Mouse (Mus musculus) MEL (cell line): ENCODE data around the gene Uso1. TPM values are rescaled to one million over a fixed set of nuclear protein-coding genes. Genes with fewer than 3 reads are reported as not detected.
A peak's percentile ranks its signal among the peaks of the same experiment; 100 is the strongest.

Experiments
- DNase-seq: peaks from one replicate; pipeline ENCODE4 v3.0.0; 2011; ENCODE audit warnings: low read depth, low spot score
- H3K27ac ChIP-seq: 2 replicates; pipeline ENCODE4 v1.5.1; 2012; ENCODE audit warnings: low read depth, mild to moderate bottlenecking, control low read depth, low read length, moderate library complexity; ENCODE audit not compliant: control insufficient read depth
- H3K27me3 ChIP-seq, 2 experiments: fragments of 150-350 bp in 1 of 2; sonication (generic) in 1 of 2; 2 replicates each; pipeline ENCODE4 v1.6.1; 2012; ENCODE audit warnings: low read length in 2 of 2, mild to moderate bottlenecking in 2 of 2, improper control_type of control experiment in 1 of 2, moderate library complexity in 1 of 2; ENCODE audit not compliant: insufficient read depth in 2 of 2, control insufficient read depth in 1 of 2
- H3K36me3 ChIP-seq, 2 experiments: 2 replicates each; pipeline ENCODE4 v1.6.1; 2012 to 2014; ENCODE audit warnings: low read length in 2 of 2, improper control_type of control experiment in 1 of 2, inconsistent platforms in 1 of 2, mild to moderate bottlenecking in 1 of 2; ENCODE audit not compliant: insufficient read depth in 2 of 2, control insufficient read depth in 1 of 2
- H3K4me1 ChIP-seq, 2 experiments: fragments of 150-350 bp in 1 of 2; sonication (generic) in 1 of 2; 2 replicates each; pipeline ENCODE4 v1.6.1; 2012; ENCODE audit warnings: low read length in 2 of 2, improper control_type of control experiment in 1 of 2, mild to moderate bottlenecking in 1 of 2; ENCODE audit not compliant: insufficient read depth in 2 of 2, control insufficient read depth in 1 of 2
- H3K4me3 ChIP-seq, 2 experiments: fragments of 150-350 bp in 1 of 2; sonication (generic) in 1 of 2; 2 replicates each; pipeline ENCODE4 v1.5.1; 2012; ENCODE audit warnings: low read depth in 2 of 2, low read length in 2 of 2, mild to moderate bottlenecking in 2 of 2, moderate library complexity in 2 of 2, control low read depth in 1 of 2, improper control_type of control experiment in 1 of 2; ENCODE audit not compliant: control insufficient read depth in 1 of 2, insufficient read depth in 1 of 2
- H3K79me2 ChIP-seq: 2 replicates; pipeline ENCODE4 v1.6.1; 2012; ENCODE audit warnings: mild to moderate bottlenecking, low read length, moderate library complexity; ENCODE audit not compliant: control insufficient read depth, poor library complexity, insufficient read depth
- H3K9ac ChIP-seq: 2 replicates; pipeline ENCODE4 v1.6.1; 2012; ENCODE audit warnings: low read depth, mild to moderate bottlenecking, control low read depth, low read length, moderate library complexity; ENCODE audit not compliant: control insufficient read depth, poor library complexity, severe bottlenecking
- H3K9me3 ChIP-seq: fragments of 150-350 bp; sonication (generic); replicated peaks from 2 replicates; pipeline ENCODE4 v1.6.1; 2012; ENCODE audit warnings: mild to moderate bottlenecking, low read length, improper control_type of control experiment, moderate library complexity; ENCODE audit not compliant: insufficient read depth
- BHLHE40 ChIP-seq: IDR thresholded peaks from 2 replicates; pipeline ENCODE4 v1.6.1; 2012; ENCODE audit warnings: low read depth, mild to moderate bottlenecking, inconsistent platforms, low read length, improper control_type of control experiment, borderline replicate concordance
- CHD1 ChIP-seq: IDR thresholded peaks from 2 replicates; pipeline ENCODE4 v1.6.1; 2012; ENCODE audit warnings: low read depth, mild to moderate bottlenecking, inconsistent platforms, low read length, improper control_type of control experiment
- CHD2 ChIP-seq: IDR thresholded peaks from 2 replicates; pipeline ENCODE4 v1.6.1; 2011; ENCODE audit warnings: low read length, improper control_type of control experiment
- CTCF ChIP-seq, 3 experiments: IDR thresholded peaks in 2 of 3; conservative IDR thresholded peaks in 1 of 3; 2 replicates each; pipeline ENCODE4 v1.5.1; 2011 to 2012; ENCODE audit warnings: low read length in 3 of 3, low read depth in 2 of 3, mild to moderate bottlenecking in 2 of 3, improper control_type of control experiment in 1 of 3, inconsistent platforms in 1 of 3, mixed read lengths in 1 of 3, moderate library complexity in 1 of 3; ENCODE audit not compliant: control insufficient read depth in 1 of 3, insufficient read depth in 1 of 3, poor library complexity in 1 of 3, severe bottlenecking in 1 of 3
- E2F4 ChIP-seq: IDR thresholded peaks from 2 replicates; pipeline ENCODE4 v1.6.1; 2011; ENCODE audit warnings: low read depth, low read length, improper control_type of control experiment, borderline replicate concordance
- ELF1 ChIP-seq: IDR thresholded peaks from 2 replicates; pipeline ENCODE4 v1.6.1; 2014; ENCODE audit warnings: low read depth, mild to moderate bottlenecking, inconsistent platforms, low read length, improper control_type of control experiment, moderate library complexity
- EP300 ChIP-seq, 2 experiments: IDR thresholded peaks; 2 replicates each; pipeline ENCODE4 v1.6.1; 2011; ENCODE audit warnings: improper control_type of control experiment in 2 of 2, low read length in 2 of 2, low read depth in 1 of 2, mild to moderate bottlenecking in 1 of 2
- GABPA ChIP-seq: IDR thresholded peaks from 2 replicates; pipeline ENCODE4 v1.6.1; 2012; ENCODE audit warnings: low read depth, mild to moderate bottlenecking, inconsistent platforms, low read length, improper control_type of control experiment, moderate library complexity
- GATA1 ChIP-seq: IDR thresholded peaks from 2 replicates; pipeline ENCODE4 v1.6.1; 2011; ENCODE audit warnings: low read depth, low read length, improper control_type of control experiment
- HCFC1 ChIP-seq: IDR thresholded peaks from 2 replicates; pipeline ENCODE4 v1.6.1; 2012; ENCODE audit warnings: low read depth, mild to moderate bottlenecking, inconsistent platforms, low read length, improper control_type of control experiment, moderate library complexity
- JUND ChIP-seq: IDR thresholded peaks from 2 replicates; pipeline ENCODE4 v1.6.1; 2011; ENCODE audit warnings: low read depth, mild to moderate bottlenecking, improper control_type of control experiment, low read length
- KAT2A ChIP-seq: conservative IDR thresholded peaks from 2 replicates; pipeline ENCODE4 v1.6.1; 2012; ENCODE audit warnings: low read depth, low read length, improper control_type of control experiment, inconsistent platforms
- MAFK ChIP-seq: IDR thresholded peaks from 2 replicates; pipeline ENCODE4 v1.6.1; 2011; ENCODE audit warnings: low read depth, mild to moderate bottlenecking, low read length, improper control_type of control experiment, borderline replicate concordance
- MAX ChIP-seq: IDR thresholded peaks from 2 replicates; pipeline ENCODE4 v1.6.1; 2011; ENCODE audit warnings: low read length, improper control_type of control experiment
- MEF2A ChIP-seq: IDR thresholded peaks from 2 replicates; pipeline ENCODE4 v1.6.1; 2014; ENCODE audit warnings: low read depth, mild to moderate bottlenecking, inconsistent platforms, low read length, improper control_type of control experiment; ENCODE audit not compliant: poor library complexity, insufficient replicate concordance, severe bottlenecking; ENCODE audit errors: extremely low read depth
- MXI1 ChIP-seq: IDR thresholded peaks from 2 replicates; pipeline ENCODE4 v1.6.1; 2011; ENCODE audit warnings: mild to moderate bottlenecking, low read depth, low read length, improper control_type of control experiment
- MYC ChIP-seq: IDR thresholded peaks from 2 replicates; pipeline ENCODE4 v1.6.1; 2011; ENCODE audit warnings: low read depth, mild to moderate bottlenecking, low read length, improper control_type of control experiment, moderate library complexity
- NELFE ChIP-seq: IDR thresholded peaks from 2 replicates; pipeline ENCODE4 v1.6.1; 2011; ENCODE audit warnings: low read depth, low read length, improper control_type of control experiment
- NRF1 ChIP-seq: IDR thresholded peaks from 2 replicates; pipeline ENCODE4 v1.6.1; 2014; ENCODE audit warnings: low read depth, mild to moderate bottlenecking, inconsistent platforms, low read length, improper control_type of control experiment, moderate library complexity; ENCODE audit not compliant: poor library complexity, insufficient read depth, severe bottlenecking
- POLR2A ChIP-seq, 2 experiments: IDR thresholded peaks; 2 replicates each; pipeline ENCODE4 v1.6.1; 2011 to 2012; ENCODE audit warnings: low read length in 2 of 2, mild to moderate bottlenecking in 2 of 2, control low read depth in 1 of 2, improper control_type of control experiment in 1 of 2, low read depth in 1 of 2, moderate library complexity in 1 of 2; ENCODE audit not compliant: control insufficient read depth in 1 of 2, insufficient read depth in 1 of 2, poor library complexity in 1 of 2
- POLR2AphosphoS2 ChIP-seq: IDR thresholded peaks from 2 replicates; pipeline ENCODE4 v1.6.1; 2011; ENCODE audit warnings: low read length, improper control_type of control experiment
- POLR2AphosphoS5 ChIP-seq: IDR thresholded peaks from 2 replicates; pipeline ENCODE4 v1.6.1; 2012; ENCODE audit warnings: low read depth, borderline replicate concordance, mild to moderate bottlenecking, inconsistent platforms, low read length, moderate library complexity, mixed read lengths
- RCOR1 ChIP-seq: IDR thresholded peaks from 2 replicates; pipeline ENCODE4 v1.6.1; 2012; ENCODE audit warnings: low read depth, mild to moderate bottlenecking, inconsistent platforms, low read length, improper control_type of control experiment
- SIN3A ChIP-seq: IDR thresholded peaks from 2 replicates; pipeline ENCODE4 v1.6.1; 2012; ENCODE audit warnings: low read length, improper control_type of control experiment, inconsistent platforms
- SMC3 ChIP-seq: IDR thresholded peaks from 2 replicates; pipeline ENCODE4 v1.6.1; 2011; ENCODE audit warnings: low read depth, low read length, improper control_type of control experiment
- TAL1 ChIP-seq: IDR thresholded peaks from 2 replicates; pipeline ENCODE4 v1.6.1; 2012; ENCODE audit warnings: mild to moderate bottlenecking, inconsistent platforms, low read length, moderate library complexity, mixed read lengths
- TBP ChIP-seq: IDR thresholded peaks from 2 replicates; pipeline ENCODE4 v1.8.0; 2011; ENCODE audit warnings: low read depth, low read length, improper control_type of control experiment
- TCF12 ChIP-seq: IDR thresholded peaks from 2 replicates; pipeline ENCODE4 v1.6.1; 2014; ENCODE audit warnings: low read depth, mild to moderate bottlenecking, inconsistent platforms, low read length, improper control_type of control experiment, moderate library complexity
- UBTF ChIP-seq: IDR thresholded peaks from 2 replicates; pipeline ENCODE4 v1.6.1; 2012; ENCODE audit warnings: low read depth, mild to moderate bottlenecking, inconsistent platforms, low read length, improper control_type of control experiment, moderate library complexity, borderline replicate concordance; ENCODE audit not compliant: insufficient read depth
- USF1 ChIP-seq: IDR thresholded peaks from 2 replicates; pipeline ENCODE4 v1.6.1; 2014; ENCODE audit warnings: low read depth, mild to moderate bottlenecking, inconsistent platforms, low read length, improper control_type of control experiment, moderate library complexity
- USF2 ChIP-seq, 2 experiments: IDR thresholded peaks; 2 replicates each; pipeline ENCODE4 v1.6.1; 2011 to 2012; ENCODE audit warnings: improper control_type of control experiment in 2 of 2, low read length in 2 of 2, borderline replicate concordance in 1 of 2, inconsistent platforms in 1 of 2, low read depth in 1 of 2, mild to moderate bottlenecking in 1 of 2; ENCODE audit not compliant: insufficient read depth in 1 of 2
- ZC3H11A ChIP-seq: IDR thresholded peaks from 2 replicates; pipeline ENCODE4 v1.6.1; 2012; ENCODE audit warnings: low read depth, mild to moderate bottlenecking, inconsistent platforms, low read length, improper control_type of control experiment
- ZKSCAN1 ChIP-seq: IDR thresholded peaks from 2 replicates; pipeline ENCODE4 v1.6.1; 2012; ENCODE audit warnings: low read depth, mild to moderate bottlenecking, inconsistent platforms, low read length, improper control_type of control experiment, moderate library complexity
- ZMIZ1 ChIP-seq: IDR thresholded peaks from 2 replicates; pipeline ENCODE4 v1.6.1; 2012; ENCODE audit warnings: low read depth, mild to moderate bottlenecking, inconsistent platforms, low read length, improper control_type of control experiment, moderate library complexity
- ZNF384 ChIP-seq: IDR thresholded peaks from 2 replicates; pipeline ENCODE4 v1.6.1; 2012; ENCODE audit warnings: low read depth, mild to moderate bottlenecking, inconsistent platforms, low read length, improper control_type of control experiment
- polyA plus RNA-seq, 2 experiments: library from polyadenylated mRNA; stranded (reverse) in 1 of 2; unstranded in 1 of 2; fragments of >175 nt in 1 of 2; fragments of >200 nt in 1 of 2; gene quantifications; 2 replicates each; pipeline versions ENCODE4 v1.2.1 to v1.2.4; 2012; ENCODE audit warnings: low replicate concordance in 2 of 2, low read depth in 1 of 2; ENCODE audit not compliant: insufficient read length in 2 of 2, insufficient read depth in 1 of 2, missing spikeins in 1 of 2
- total RNA-seq: library from RNA; depleted of rRNA; stranded (reverse); fragments of 300-350 nt; gene quantifications from 2 replicates; pipeline ENCODE4 v1.2.3, GENCODE M21; 2012

Gene Uso1
- total and polyA plus RNA-seq, 3 experiments: 22.1 to 69.1 (median 62.0) TPM

GRCm38 (mm10) chr5:92204162-92205036 lies 66.7 kb downstream of the Uso1 start:
- peak overlapping the region in 1 of 2 experiments; percentile 15; a peak in 1 of 4 replicates for H3K4me3 ChIP-seq
- no peaks in the 10 kb centered on the region for H3K79me2 ChIP-seq
- no peak overlapping the region for H3K9ac ChIP-seq
- peaks cover 12 to 25% of the 10 kb centered on the region in 2 experiments for H3K36me3 ChIP-seq
- H3K27ac ChIP-seq: peak overlapping the region; percentile 73
- no peaks in the 10 kb centered on the region for H3K9me3 ChIP-seq
- no peaks in the 10 kb centered on the region for H3K27me3 ChIP-seq
- DNase-seq: peak; percentile 64
- H3K4me1 ChIP-seq: peaks cover 22 to 24% of the 10 kb centered on the region in 2 experiments
- no peak for TF ChIP-seq POLR2AphosphoS5
- TF ChIP-seq GATA1: peak; percentile 77
- no peak for TF ChIP-seq GABPA
- TF ChIP-seq KAT2A: no peak
- 0 out of 2 replicates have a peak, but pooled peaks have one; percentile 37 for TF ChIP-seq MAFK
- peak; percentile 40 for TF ChIP-seq SIN3A
- TF ChIP-seq NRF1: no peak
- no peak for TF ChIP-seq CTCF (IDR thresholded peaks at IDR 0.05 in 2 of 3, conservative IDR thresholded peaks at IDR 0.05 in 1 of 3; ENCODE audit: control insufficient read depth in 1 of 3, insufficient read depth in 1 of 3, low read depth in 2 of 3, low read length in 3 of 3, poor library complexity in 1 of 3, severe bottlenecking in 1 of 3)
- 0 out of 2 replicates have a peak, but pooled peaks have one; percentile 30 for TF ChIP-seq POLR2AphosphoS2
- TF ChIP-seq BHLHE40: peak; percentile 50; the same call in 1 of the 2 replicates
- peak; percentile 32; the same call in 1 of the 2 replicates for TF ChIP-seq RCOR1
- no peak for TF ChIP-seq POLR2A (IDR thresholded peaks at IDR 0.05; ENCODE audit: control insufficient read depth in 1 of 2, insufficient read depth in 1 of 2, low read depth in 1 of 2, low read length in 2 of 2, poor library complexity in 1 of 2)
- no peak for TF ChIP-seq ZKSCAN1
- TF ChIP-seq TBP: no peak
- TF ChIP-seq ZC3H11A: no peak
- TF ChIP-seq USF2 (IDR thresholded peaks at IDR 0.05; ENCODE audit: borderline replicate concordance in 1 of 2, insufficient read depth in 1 of 2, low read depth in 1 of 2, low read length in 2 of 2): no peak
- peak; percentile 52; the same call in 1 of the 2 replicates for TF ChIP-seq USF1
- TF ChIP-seq MXI1: peak; percentile 44; the same call in 1 of the 2 replicates
- no peak for TF ChIP-seq MEF2A
- TF ChIP-seq HCFC1: no peak
- TF ChIP-seq TAL1: peak; percentile 75
- TF ChIP-seq MAX: peak; percentile 50
- 0 out of 2 replicates have a peak, but pooled peaks have one; percentile 28 for TF ChIP-seq MYC
- no peak; the same call in 1 of the 2 replicates for TF ChIP-seq JUND
- TF ChIP-seq SMC3: no peak
- TF ChIP-seq TCF12: peak; percentile 77
- no peak for TF ChIP-seq ZMIZ1
- TF ChIP-seq CHD2: no peak
- TF ChIP-seq ZNF384: no peak
- TF ChIP-seq EP300 (IDR thresholded peaks at IDR 0.05; ENCODE audit: low read depth in 1 of 2, low read length in 2 of 2): peak; percentile 85 to 86
- no peak for TF ChIP-seq E2F4
- TF ChIP-seq CHD1: no peak
- no peak for TF ChIP-seq UBTF
- no peak; the same call in 1 of the 2 replicates for TF ChIP-seq NELFE
- no peak for TF ChIP-seq ELF1
